Mouse (Mus musculus) T-helper 2 cell (primary cell): ENCODE data around the gene Ptcd3.
"Not testable (repeated sequence)": the region's sequence is repeated elsewhere in the genome, so short reads cannot be mapped to it uniquely, and the experiment has no call there.

Experiments
- in situ Hi-C: fragments of 300-600 bp; cut with MboI, MseI; formaldehyde crosslinking; loops from one replicate; pipeline ENCODE4 v1.15.1; 2025; ENCODE audit warnings: high pct_unique_total_duplicates

The Ptcd3 gene

DNA sequence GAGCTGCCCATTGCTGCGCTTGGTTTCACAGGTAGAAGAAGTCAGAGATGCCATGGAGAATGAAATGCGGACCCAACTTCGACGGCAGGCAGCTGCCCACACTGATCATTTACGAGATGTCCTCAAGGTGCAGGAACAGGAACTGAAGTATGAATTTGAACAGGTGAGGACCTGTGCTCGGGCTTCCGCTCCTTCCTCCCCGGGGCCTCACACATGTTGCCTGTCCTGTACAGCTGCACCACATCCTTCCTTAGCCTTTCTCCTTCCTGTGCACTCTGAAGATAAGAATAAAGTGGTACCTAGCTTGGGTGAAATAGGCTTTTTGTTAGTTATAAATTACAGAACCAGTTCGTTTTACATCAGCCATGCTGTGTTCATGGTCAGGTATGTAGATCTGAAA, 37.2 kb downstream of the Ptcd3 start:
- in situ Hi-C loops, result no loop called here

DNA sequence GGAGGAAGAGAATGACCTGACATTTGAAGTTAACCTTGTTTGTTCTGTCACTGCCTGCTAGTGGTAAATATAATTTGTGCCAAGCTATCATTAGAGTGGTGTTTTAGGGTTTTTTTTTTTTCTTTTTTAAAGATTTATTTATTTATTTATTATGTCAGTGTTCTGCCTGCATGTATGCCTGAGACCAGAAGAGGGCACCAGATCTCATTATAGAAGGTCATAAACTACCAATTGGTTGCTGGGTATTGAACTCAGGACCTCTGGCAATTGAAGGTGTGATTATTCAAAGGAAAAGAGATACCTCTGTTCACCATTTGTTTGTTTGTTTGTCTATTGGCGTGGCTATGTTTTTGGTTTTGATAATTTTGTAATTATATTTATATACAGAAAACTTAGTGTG, 39.7 kb downstream of the Ptcd3 start:
- in situ Hi-C loops, result loop anchor here (5.0 kb wide), 1 partner anchor 293 kb away; no protein-coding TSS in a partner anchor

DNA sequence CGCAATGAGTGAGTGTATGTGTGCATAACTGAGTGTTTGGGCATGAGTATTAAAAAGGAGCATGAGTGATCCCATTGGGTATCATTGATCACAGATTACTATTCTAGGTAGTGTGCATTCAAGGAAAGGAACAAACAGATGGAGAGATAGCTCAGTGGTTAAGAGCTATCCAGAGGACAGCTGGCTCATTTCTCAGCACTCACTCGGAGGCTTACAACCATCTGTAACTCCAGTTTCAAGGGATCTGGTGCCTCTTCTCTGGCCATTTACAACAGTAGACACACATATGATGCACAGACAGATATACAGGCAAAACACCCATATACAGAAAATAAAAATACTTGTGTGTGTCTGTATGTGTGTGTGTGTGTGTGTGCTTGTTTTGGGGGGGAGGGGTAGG, 40.8 kb downstream of the Ptcd3 start:
- in situ Hi-C loops, result loop anchor here (5.0 kb wide), 1 partner anchor 295 kb away; no protein-coding TSS in a partner anchor

DNA sequence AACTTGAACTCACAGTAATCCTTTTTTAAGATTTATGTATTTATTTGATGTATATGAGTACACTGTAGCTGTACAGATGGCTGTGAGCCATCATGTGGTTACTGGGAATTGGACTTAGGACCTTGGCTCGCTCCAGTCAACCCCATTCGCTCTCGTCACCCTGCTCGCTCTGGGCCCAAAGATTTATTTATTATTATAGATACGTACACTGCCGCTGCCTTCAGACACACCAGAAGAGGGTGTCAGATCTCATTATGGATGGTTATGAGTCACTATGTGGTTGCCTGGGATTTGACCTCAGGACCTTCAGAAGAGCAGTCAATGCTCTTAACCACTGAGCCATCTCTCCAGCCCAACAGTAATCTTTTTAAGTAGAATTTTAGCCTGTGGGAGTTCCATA, 61.6 kb downstream of the Ptcd3 start:
- in situ Hi-C loops, result not testable (repeated sequence)

DNA sequence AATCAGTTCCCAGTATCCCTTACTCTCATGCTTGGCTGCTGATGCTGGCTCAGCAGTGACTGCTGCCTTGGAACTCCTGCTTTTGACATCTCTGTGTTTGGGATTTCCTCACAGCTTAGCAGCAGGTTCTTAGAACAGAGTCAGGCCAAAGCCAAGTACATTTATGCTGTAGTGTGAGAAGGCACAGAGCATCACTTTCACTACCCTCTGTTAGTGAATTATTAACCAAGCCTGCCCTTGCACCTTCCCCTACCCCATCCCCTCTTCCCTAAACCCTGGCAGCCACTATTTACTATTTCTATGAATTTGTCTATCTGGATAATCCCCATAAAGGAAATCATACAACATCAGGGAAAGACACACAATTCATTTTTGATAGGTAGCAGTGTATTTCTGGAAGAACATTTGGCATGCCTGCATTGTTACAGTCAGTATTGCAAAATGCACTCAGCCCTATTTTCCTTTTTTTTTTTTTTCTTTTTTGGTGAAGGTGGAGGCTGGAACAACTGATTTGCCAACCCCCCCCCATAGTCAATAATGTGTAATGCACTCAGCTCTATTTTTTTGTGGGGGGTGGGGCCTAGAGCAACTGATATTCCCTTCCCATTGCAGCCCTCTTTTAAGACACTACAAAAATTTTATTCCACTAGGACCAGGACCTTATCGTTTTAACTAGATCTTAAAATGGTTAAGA, 67.8 kb downstream of the Ptcd3 start:
- in situ Hi-C loops, result no loop called here

DNA sequence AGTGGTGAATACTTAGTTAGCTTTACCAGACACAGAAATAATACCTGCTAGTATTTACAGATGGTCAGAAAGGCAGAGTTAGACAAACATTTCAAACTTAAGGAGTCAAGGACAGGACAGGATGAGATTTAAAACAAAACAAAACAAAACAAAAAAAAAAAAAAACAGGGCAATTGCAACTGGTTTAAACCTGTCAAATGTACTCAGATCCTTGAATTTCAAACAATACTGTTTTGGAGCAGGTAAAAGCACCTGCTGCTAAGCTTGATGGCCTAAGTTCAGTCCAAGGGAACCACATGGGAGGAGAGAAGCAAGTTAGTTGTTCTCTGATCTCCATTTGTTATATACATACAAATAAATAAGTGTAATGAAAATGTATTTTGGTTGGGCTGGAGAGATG, 68.7 kb downstream of the Ptcd3 start:
- in situ Hi-C loops, result no loop called here

DNA sequence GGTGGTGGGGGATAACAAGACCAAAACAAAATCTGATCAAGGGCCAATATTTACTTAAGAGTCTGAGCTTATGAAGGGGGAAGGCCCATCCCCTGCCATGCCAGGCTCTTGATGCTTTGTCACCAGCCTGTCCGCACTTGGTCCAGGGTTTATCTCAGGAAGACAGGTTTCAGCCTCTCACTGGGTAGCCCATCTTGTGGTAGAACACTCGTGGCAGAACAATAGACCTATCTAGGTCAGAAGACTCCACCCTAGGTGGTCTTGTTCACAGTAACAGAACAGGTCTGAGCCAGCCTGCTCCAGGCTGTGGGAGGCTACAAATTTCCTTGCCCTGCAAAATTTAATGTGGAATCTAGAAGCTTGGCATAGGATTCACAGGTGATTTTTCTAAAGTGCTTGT, 71.7 kb downstream of the Ptcd3 start:
- in situ Hi-C loops, result no loop called here

DNA sequence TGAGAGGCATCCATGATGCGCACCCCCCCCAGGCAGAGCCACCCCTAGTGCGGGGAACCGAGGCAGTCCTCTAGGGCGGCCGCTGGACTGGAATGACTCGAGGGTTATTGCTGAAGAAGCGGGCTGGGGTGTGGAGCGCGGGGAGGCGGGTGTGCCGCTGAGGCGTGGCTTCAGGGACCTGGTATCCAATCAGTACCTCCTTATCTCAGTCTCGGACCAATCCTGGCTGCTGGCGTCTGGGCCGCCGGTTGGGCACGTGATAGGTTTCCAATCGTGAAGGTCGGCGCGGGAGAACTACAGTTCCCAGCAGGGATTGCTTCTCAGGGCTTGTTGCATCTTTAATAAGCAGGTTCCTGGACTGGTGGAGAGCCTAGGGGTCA, 77.0 kb downstream of the Ptcd3 start:
- in situ Hi-C loops, result no loop called here

GRCm38 (mm10) chr6:71830690-71831580, 77.6 kb downstream of the Ptcd3 start, which contains the start of gene Immt:
Gene Immt (plus strand): TSS chr6:71831331.
- in situ Hi-C loops, result no loop called here
